Mouse (Mus musculus): ENCODE results near the gene Lrrc31. TPM values are rescaled to one million over a fixed set of nuclear protein-coding genes. Genes with fewer than 3 reads are reported as not detected.

The Lrrc31 gene
- total RNA-seq, 2 experiments from 2014 or later = not detected

- no peak for ATAC-seq (ENCODE audit: poor library complexity, severe bottlenecking)
Measured at GRCm38 (mm10) chr3:30695661-30696060, 4.0 kb downstream of the Lrrc31 start.

DNA sequence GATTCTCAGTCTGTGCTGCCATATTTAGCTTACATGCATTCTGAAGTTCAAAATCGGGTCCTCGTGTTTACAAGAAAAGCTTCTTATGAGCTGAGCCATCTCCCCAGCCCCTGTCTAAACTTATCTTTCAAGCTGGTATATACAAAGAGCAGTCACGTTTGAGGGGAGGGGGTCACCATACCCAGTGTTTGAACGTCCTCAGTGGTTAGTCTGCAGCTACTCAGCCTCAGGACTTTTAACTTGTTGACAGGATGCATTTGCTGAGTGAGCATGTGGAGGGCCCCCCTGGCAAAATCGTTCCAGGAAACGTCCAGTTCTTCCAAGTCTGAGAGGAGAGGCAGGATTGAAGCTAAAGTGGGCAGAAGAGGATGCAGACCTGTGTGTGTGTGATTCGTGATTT is 8.7 kb downstream of the Lrrc31 start:
- ATAC-seq (ENCODE audit: poor library complexity, severe bottlenecking) = no peak

DNA sequence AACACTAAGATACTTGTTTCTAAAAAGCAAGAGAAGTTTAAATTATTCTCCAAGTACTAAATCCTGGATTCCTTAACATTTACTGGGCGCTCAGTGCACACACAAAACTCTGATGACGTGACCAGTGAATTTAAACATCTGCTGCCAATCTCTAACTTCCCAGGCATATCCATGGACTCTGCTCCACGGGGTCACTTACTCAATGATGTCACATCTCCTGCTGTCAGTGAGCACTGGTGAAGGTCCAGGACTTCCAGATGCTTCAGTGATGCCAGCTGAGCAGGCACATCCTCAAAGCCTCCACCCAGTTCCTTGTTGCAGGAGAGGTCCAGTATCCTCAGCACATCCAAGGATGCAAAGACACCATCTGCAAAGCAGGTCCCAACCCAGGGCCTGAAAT is 12.4 kb downstream of the Lrrc31 start:
- no peak for ATAC-seq (ENCODE audit: poor library complexity, severe bottlenecking)

DNA sequence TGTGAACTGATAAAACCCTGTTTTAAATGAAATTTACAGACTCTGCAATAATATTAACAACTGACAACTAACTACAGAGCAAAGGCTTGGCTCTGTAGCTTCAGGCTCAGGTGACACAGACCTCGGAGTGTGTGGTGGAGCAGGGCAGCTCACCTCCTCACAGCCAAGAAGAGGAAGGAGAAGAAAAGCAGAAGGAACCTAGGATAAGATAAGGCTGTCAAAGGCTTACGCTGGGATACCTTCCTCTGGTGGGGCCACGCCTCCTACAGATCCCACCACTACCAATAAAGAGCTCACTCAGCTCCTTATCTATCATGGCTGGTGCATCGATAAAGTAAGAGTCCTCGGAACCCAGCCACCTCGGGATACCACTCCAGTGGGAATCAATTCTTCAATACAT is 16.5 kb downstream of the Lrrc31 start:
- peak; percentile 38; the same call in 1 of the 2 replicates for ATAC-seq (ENCODE audit: poor library complexity, severe bottlenecking)

DNA sequence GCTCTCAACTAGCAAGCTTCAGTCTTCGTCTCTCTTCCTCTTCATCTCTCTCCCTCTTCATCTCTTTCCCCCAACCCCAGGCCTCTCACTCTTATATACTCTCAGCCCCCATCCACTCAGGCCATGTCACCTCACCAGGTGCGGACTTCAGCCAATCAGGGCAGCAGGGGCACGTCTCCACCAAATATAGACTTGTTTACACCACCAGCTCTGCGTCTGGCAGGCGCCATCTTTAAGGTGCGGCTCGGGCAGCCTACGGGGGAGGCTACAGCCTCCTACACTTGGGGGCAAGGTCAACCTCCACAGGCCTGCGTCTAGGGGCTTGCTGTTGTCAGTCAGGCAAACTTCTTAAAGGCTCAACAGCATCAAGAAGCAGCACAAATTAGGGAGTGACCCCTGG is 41.2 kb downstream of the Lrrc31 start:
- ATAC-seq (ENCODE audit: poor library complexity, severe bottlenecking) = no peak

DNA sequence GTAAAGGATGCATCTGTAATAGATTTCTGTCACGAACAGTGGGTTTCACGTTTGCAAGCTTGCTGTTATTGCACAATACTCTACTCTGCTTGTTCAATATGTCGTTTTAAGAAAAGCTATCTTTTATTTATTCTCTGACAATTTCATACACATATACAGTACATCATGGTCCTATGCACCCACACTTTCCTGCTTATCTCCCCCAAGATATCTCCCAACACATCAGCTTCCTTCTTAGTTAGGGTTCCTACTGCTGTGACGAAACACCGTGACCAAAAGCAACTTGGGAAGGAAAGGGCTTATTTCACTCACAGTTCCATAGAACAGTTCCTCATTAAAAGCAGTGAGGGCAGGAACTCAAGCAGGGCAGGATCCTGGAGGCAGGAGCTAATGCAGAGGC is 43.7 kb downstream of the Lrrc31 start:
- no peak for ATAC-seq (ENCODE audit: poor library complexity, severe bottlenecking)

- ATAC-seq (ENCODE audit: poor library complexity, severe bottlenecking) = 0 out of 2 replicates have a peak, but pooled peaks have one; percentile 28
Measured at GRCm38 (mm10) chr3:30650062-30650841, 49.4 kb downstream of the Lrrc31 start.

DNA sequence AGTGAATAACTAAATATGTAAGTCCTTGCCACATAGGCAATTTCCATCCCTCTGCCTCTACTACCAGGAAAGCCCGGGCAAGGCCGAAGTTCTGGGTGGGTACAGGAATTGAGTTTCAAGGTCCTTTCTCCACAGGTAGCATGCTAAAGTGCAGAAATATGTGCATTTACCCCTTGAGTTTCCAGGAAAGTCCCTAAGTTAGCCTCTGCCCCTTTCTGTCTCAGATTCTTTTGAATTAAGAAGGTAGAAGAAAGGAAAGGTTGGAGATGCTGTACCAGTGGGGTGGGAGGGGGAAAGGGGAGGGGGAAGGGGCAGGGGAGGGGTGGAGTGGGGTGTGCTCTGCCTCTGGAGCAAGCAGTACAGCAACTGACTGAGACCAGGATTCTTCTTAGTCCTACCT is 51.2 kb downstream of the Lrrc31 start:
- ATAC-seq (ENCODE audit: poor library complexity, severe bottlenecking) = no peak

GRCm38 (mm10) chr3:30647440-30648090 is 52.1 kb downstream of the Lrrc31 start, which contains the start of gene Lrrc34:
Gene Lrrc34 (minus strand): TSS chr3:30647869.
- ATAC-seq (ENCODE audit: poor library complexity, severe bottlenecking) = peak; percentile 95

- no peak for ATAC-seq (ENCODE audit: poor library complexity, severe bottlenecking)
Measured at GRCm38 (mm10) chr3:30646761-30647160, 52.9 kb downstream of the Lrrc31 start.

GRCm38 (mm10) chr3:30644207-30644606 is 55.4 kb downstream of the Lrrc31 start, which contains the start of gene Lrriq4:
Gene Lrriq4 (plus strand): TSS chr3:30644507.
- ATAC-seq (ENCODE audit: poor library complexity, severe bottlenecking) = no peak

- ATAC-seq (ENCODE audit: poor library complexity, severe bottlenecking) = no peak
Measured at GRCm38 (mm10) chr3:30635629-30636028, 64.0 kb downstream of the Lrrc31 start.

DNA sequence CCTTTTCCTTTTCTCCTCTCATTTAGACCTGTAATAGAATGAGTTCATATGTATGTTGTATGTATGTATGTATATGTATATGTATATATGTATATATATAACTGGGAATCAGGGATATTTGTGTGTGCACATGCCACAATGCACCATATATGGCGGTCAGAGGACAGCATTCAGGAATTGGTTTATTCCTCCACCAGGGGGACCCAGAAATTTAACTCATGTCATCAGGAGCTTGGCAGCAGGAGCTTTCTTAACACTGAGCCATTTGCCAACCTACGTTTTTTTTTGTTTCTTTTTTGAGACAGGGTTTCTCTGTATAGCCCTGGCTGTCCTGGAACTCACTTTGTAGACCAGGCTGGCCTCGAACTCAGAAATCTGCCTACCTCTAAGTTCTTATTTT is 66.0 kb downstream of the Lrrc31 start:
- ATAC-seq (ENCODE audit: poor library complexity, severe bottlenecking) = no peak

Other genes with a start within 250 kb of the Lrrc31 start
- gene Mecom, start 151.8 kb downstream of the Lrrc31 start, total RNA-seq (2015) = 0.07 TPM in 1 of 2 replicates, not detected in the other
- not detected in 2 replicates for gene Mecom, start 151.8 kb downstream of the Lrrc31 start, total RNA-seq (2017)
- 0.21 TPM in 1 of 2 replicates, not detected in the other for gene Actrt3, start 99.9 kb downstream of the Lrrc31 start, total RNA-seq (2015)
- gene Actrt3, start 99.9 kb downstream of the Lrrc31 start, total RNA-seq (2017) = not detected in 2 replicates
- gene Mynn, start 97.8 kb downstream of the Lrrc31 start, total RNA-seq (2015) = 16.1 and 18.7 TPM in 2 replicates
- 28.2 and 28.4 TPM in 2 replicates for gene Mynn, start 97.8 kb downstream of the Lrrc31 start, total RNA-seq (2017)
- gene Lrriq4, start 55.3 kb downstream of the Lrrc31 start, total RNA-seq (2015) = 0.09 TPM in 1 of 2 replicates, not detected in the other
- gene Lrriq4, start 55.3 kb downstream of the Lrrc31 start, total RNA-seq (2017) = not detected in 2 replicates
- not detected in 2 replicates for gene Lrrc34, start 52.0 kb downstream of the Lrrc31 start, total RNA-seq (2015)
- 0.08 and 0.26 TPM in 2 replicates for gene Lrrc34, start 52.0 kb downstream of the Lrrc31 start, total RNA-seq (2017)
- gene Samd7, start 46.5 kb upstream of the Lrrc31 start, total RNA-seq (2015) = not detected in 2 replicates
- not detected in 2 replicates for gene Samd7, start 46.5 kb upstream of the Lrrc31 start, total RNA-seq (2017)
- gene Sec62, start 93.0 kb upstream of the Lrrc31 start, total RNA-seq (2015) = 82.5 and 94.5 TPM in 2 replicates
- 80.5 and 83.7 TPM in 2 replicates for gene Sec62, start 93.0 kb upstream of the Lrrc31 start, total RNA-seq (2017)
- gene Gpr160, start 156.1 kb upstream of the Lrrc31 start, total RNA-seq (2015) = 93.1 and 109 TPM in 2 replicates
- 59.0 and 73.8 TPM in 2 replicates for gene Gpr160, start 156.1 kb upstream of the Lrrc31 start, total RNA-seq (2017)

Data from megakaryocyte, adult 5-6 weeks (primary cell).